Mouse (Mus musculus) ES-E14 (cell line): ENCODE data around the gene Disp1. TPM values are rescaled to one million over a fixed set of nuclear protein-coding genes. Genes with fewer than 3 reads are reported as not detected.

ENCODE experiments used
- DNase-seq: peaks from one replicate; pipeline ENCODE4 v3.0.0-alpha.2; 2013; ENCODE audit warnings: low read depth, low spot score
- H3K27ac ChIP-seq: 2 replicates; pipeline ENCODE4 v1.5.1; 2012; ENCODE audit warnings: low read depth, mild to moderate bottlenecking, low read length, moderate library complexity, mixed read lengths; ENCODE audit not compliant: poor library complexity, insufficient read depth, severe bottlenecking
- H3K36me3 ChIP-seq: 2 replicates; pipeline ENCODE4 v1.6.1; 2012; ENCODE audit warnings: mild to moderate bottlenecking, low read length, moderate library complexity, mixed read lengths; ENCODE audit not compliant: control insufficient read depth, poor library complexity, insufficient read depth, severe bottlenecking
- H3K4me1 ChIP-seq, 2 experiments: fragments of 150-350 bp in 1 of 2; sonication (generic) in 1 of 2; 2 replicates each; pipeline ENCODE4 v1.6.1; 2012; ENCODE audit warnings: low read length in 2 of 2, mild to moderate bottlenecking in 1 of 2, mixed read lengths in 1 of 2; ENCODE audit not compliant: control insufficient read depth in 2 of 2, insufficient read depth in 2 of 2, poor library complexity in 1 of 2
- H3K4me3 ChIP-seq, 2 experiments: fragments of 150-350 bp in 1 of 2; sonication (generic) in 1 of 2; 2 replicates each; pipeline ENCODE4 v1.5.1; 2012; ENCODE audit warnings: low read length in 2 of 2, low read depth in 1 of 2, mild to moderate bottlenecking in 1 of 2, mixed read lengths in 1 of 2; ENCODE audit not compliant: insufficient read depth in 1 of 2, poor library complexity in 1 of 2, severe bottlenecking in 1 of 2
- H3K9ac ChIP-seq: 2 replicates; pipeline ENCODE4 v1.6.1; 2012; ENCODE audit warnings: low read depth, mild to moderate bottlenecking, low read length, mixed read lengths; ENCODE audit not compliant: poor library complexity, insufficient read depth, severe bottlenecking
- H3K9me3 ChIP-seq: fragments of 150-350 bp; sonication (generic); 2 replicates; pipeline ENCODE4 v1.6.1; 2012; ENCODE audit warnings: low read depth, mild to moderate bottlenecking, low read length; ENCODE audit not compliant: control insufficient read depth, insufficient read depth
- CHD2 ChIP-seq: IDR thresholded peaks from 2 replicates; pipeline ENCODE4 v1.6.1; 2014; ENCODE audit warnings: mild to moderate bottlenecking, low read depth, low read length, inconsistent platforms
- HCFC1 ChIP-seq: IDR thresholded peaks from 2 replicates; pipeline ENCODE4 v1.6.1; 2012; ENCODE audit warnings: low read length, inconsistent platforms, borderline replicate concordance; ENCODE audit not compliant: insufficient read depth
- MAFK ChIP-seq: IDR thresholded peaks from 2 replicates; pipeline ENCODE4 v1.6.1; 2014; ENCODE audit warnings: mild to moderate bottlenecking, low read depth, low read length, inconsistent platforms; ENCODE audit not compliant: insufficient read depth
- ZC3H11A ChIP-seq: IDR thresholded peaks from 2 replicates; pipeline ENCODE4 v1.6.1; 2012; ENCODE audit warnings: low read depth, mild to moderate bottlenecking, inconsistent platforms, low read length, borderline replicate concordance
- ZNF384 ChIP-seq: IDR thresholded peaks from 2 replicates; pipeline ENCODE4 v1.6.1; 2012; ENCODE audit warnings: low read depth, low read length, inconsistent platforms
- in situ Hi-C, 2 experiments: fragments of 600-800 bp; cut with MboI; formaldehyde crosslinking; loops; one replicate each; pipeline ENCODE4 v1.15.1; 2025; ENCODE audit warnings: low sequenced_read_pairs in 2 of 2, inconsistent platforms in 1 of 2; ENCODE audit not compliant: unreplicated experiment in 2 of 2
- total RNA-seq: library from RNA; depleted of rRNA; stranded (reverse); fragments of 300-350 nt; gene quantifications from 2 replicates; pipeline ENCODE4 v1.2.3, GENCODE M21; 2012

Disp1 gene
- total RNA-seq, 1 experiment = 13.5 TPM

DNA sequence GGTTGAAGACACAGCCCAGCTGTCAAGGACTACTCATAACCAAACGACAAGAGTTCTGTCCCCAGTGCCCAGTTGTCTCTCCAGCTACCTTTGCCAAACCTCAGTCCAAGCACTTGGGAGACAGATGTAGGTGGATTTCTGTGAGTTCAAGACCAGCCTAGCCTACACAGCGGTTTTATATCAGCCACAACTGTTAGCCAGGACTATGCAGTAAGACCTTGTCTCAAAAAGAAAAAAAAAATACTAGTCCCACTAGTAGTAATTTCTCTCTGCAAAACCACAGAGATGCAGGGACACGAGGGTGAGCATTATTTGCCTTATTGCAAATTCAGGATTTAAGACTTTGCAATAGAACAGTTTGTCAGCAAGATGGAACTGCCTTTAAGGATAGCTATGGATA, 120.0 kb downstream of the Disp1 start:
- no peaks in the 10 kb centered on the region for H3K9me3 ChIP-seq
- DNase-seq = no peak
- H3K4me3 ChIP-seq = no peak overlapping the region
- TF ChIP-seq CHD2 = no peak
- TF ChIP-seq ZNF384 = no peak
- TF ChIP-seq MAFK = no peak
- TF ChIP-seq HCFC1 = no peak
- TF ChIP-seq ZC3H11A = no peak
- H3K4me1 ChIP-seq = no peaks in the 10 kb centered on the region
- H3K27ac ChIP-seq = no peak overlapping the region
- no peak overlapping the region for H3K9ac ChIP-seq
- in situ Hi-C loops = no loop called here
- no peaks in the 10 kb centered on the region for H3K36me3 ChIP-seq

- Histone ChIP-seq H3K27ac (no peak overlapping the region), H3K9me3 (no peaks in the 10 kb centered on the region), H3K4me3 (no peak overlapping the region), H3K4me1 (peaks cover 0 to 4% of the 10 kb centered on the region in 2 experiments; a peak in 1 of 4 replicates), H3K36me3 (no peaks in the 10 kb centered on the region), H3K9ac (no peak overlapping the region)
- DNase-seq = no peak
- in situ Hi-C loops = no loop called here
- no peak for TF ChIP-seq CHD2
- TF ChIP-seq MAFK = no peak
- TF ChIP-seq ZC3H11A = no peak
- no peak for TF ChIP-seq ZNF384
- TF ChIP-seq HCFC1 = no peak
Measured at GRCm38 (mm10) chr1:183100245-183100644, 121.1 kb downstream of the Disp1 start.

- no peak overlapping the region for H3K27ac ChIP-seq
- no peak overlapping the region for H3K4me3 ChIP-seq
- H3K9me3 ChIP-seq = no peaks in the 10 kb centered on the region
- TF ChIP-seq HCFC1 (no peak), MAFK (no peak), ZC3H11A (no peak), ZNF384 (no peak), CHD2 (no peak)
- in situ Hi-C loops = no loop called here
- no peak for DNase-seq
- H3K9ac ChIP-seq = no peak overlapping the region
- H3K36me3 ChIP-seq = no peaks in the 10 kb centered on the region
- H3K4me1 ChIP-seq = peaks cover 0 to 5% of the 10 kb centered on the region in 2 experiments; a peak in 1 of 4 replicates
Measured at GRCm38 (mm10) chr1:183099686-183100085, 121.6 kb downstream of the Disp1 start.

- no peak overlapping the region for H3K27ac ChIP-seq
- H3K4me3 ChIP-seq = no peak overlapping the region
- no peaks in the 10 kb centered on the region for H3K9me3 ChIP-seq
- no peak for DNase-seq
- in situ Hi-C loops = no loop called here
- TF ChIP-seq HCFC1 = no peak
- TF ChIP-seq ZNF384 = no peak
- no peak for TF ChIP-seq ZC3H11A
- TF ChIP-seq CHD2 = no peak
- TF ChIP-seq MAFK = no peak
- H3K4me1 ChIP-seq = peaks cover 0 to 5% of the 10 kb centered on the region in 2 experiments; a peak in 1 of 4 replicates
- no peaks in the 10 kb centered on the region for H3K36me3 ChIP-seq
- no peak overlapping the region for H3K9ac ChIP-seq
Measured at GRCm38 (mm10) chr1:183097606-183098005, 123.7 kb downstream of the Disp1 start.
